Mouse (Mus musculus): Measurements from ENCODE around the gene Klrb1f.

DNA sequence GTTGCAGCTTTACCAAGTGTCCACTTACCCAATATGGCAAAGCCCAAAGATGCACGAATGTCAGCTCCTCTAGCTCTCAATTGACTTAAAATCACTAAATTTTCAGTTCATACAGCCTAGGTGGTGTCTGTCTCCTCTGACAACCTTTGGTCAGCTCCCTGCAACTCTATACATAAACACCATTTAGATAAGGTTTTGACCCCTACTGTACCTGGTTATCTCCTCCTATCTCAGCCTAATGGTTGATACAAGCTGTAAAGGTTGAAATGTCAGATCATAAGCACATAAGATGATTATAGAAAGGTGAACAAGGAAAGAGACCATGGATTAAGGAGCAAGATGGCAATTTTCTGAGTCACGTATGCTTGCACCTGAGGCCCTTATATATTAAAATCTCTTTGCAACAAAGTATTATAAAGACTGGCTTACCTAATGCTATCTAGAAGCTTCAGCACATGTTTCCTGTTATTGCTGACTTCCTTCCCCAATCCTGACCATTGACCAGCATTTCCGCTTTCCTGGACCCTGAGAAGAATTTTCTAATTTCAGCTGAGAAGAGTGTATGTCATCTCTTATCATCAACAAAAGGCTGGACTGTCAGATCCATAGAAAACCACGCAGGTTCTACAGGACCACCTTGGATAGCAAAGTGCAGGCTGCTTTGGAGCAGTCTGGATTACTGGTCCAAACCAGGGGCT is 57.3 kb downstream of the Klrb1f start:
- peak; percentile 40; the same call in 1 of the 2 replicates for TF ChIP-seq POLR2A (IDR thresholded peaks at IDR 0.05; ENCODE audit: insufficient read depth, low read depth, low read length)
- no peak for TF ChIP-seq EP300 (IDR thresholded peaks at IDR 0.05; ENCODE audit: insufficient read depth, low read depth, low read length)
